Mouse (Mus musculus): ENCODE data around the gene Hoxd1. TPM values are rescaled to one million over a fixed set of nuclear protein-coding genes. Genes with fewer than 3 reads are reported as not detected.

Hoxd1 gene
- total RNA-seq (2021) = not detected

GRCm38 (mm10) chr2:74762522-74763244 lies at the start of gene Hoxd1:
Hoxd1 (plus strand) TSS chr2:74762980.
- peak in 1 of 2 experiments; percentile 17 for DNase-seq
- intact Hi-C loops (cut with DNase I) = no loop called here

- intact Hi-C loops (cut with DNase I) = no loop called here
- DNase-seq = no peak
These were observed 49.3 kb upstream of the Hoxd1 start for GRCm38 (mm10) chr2:74713239-74714150.

GRCm38 (mm10) chr2:74714156-74714789 lies 48.5 kb upstream of the Hoxd1 start:
- DNase-seq = no peak
- intact Hi-C loops (cut with DNase I) = no loop called here

- no peak for DNase-seq
- intact Hi-C loops (cut with DNase I) = loop anchor here (1.0 to 5.0 kb wide), 5 partner anchors 107 to 877 kb away; no protein-coding TSS in a partner anchor
These were observed 47.9 kb upstream of the Hoxd1 start for GRCm38 (mm10) chr2:74714881-74715280.

- DNase-seq = peak; percentile 83 to 89
- intact Hi-C loops (cut with DNase I) = loop anchor here (1.0 to 5.0 kb wide), 5 partner anchors 107 to 877 kb away; no protein-coding TSS in a partner anchor
These were observed 47.1 kb upstream of the Hoxd1 start for GRCm38 (mm10) chr2:74715504-74716241.

GRCm38 (mm10) chr2:74720384-74720783 lies 42.4 kb upstream of the Hoxd1 start:
- intact Hi-C loops (cut with DNase I) = no loop called here
- no peak for DNase-seq

- intact Hi-C loops (cut with DNase I) = no loop called here
- no peak for DNase-seq
These were observed 41.8 kb upstream of the Hoxd1 start for GRCm38 (mm10) chr2:74720955-74721491.

- DNase-seq = no peak
- intact Hi-C loops (cut with DNase I) = no loop called here
These were observed 40.9 kb upstream of the Hoxd1 start for GRCm38 (mm10) chr2:74721882-74722281.

- DNase-seq = no peak
- intact Hi-C loops (cut with DNase I) = no loop called here
These were observed 39.8 kb upstream of the Hoxd1 start for GRCm38 (mm10) chr2:74722949-74723348.

GRCm38 (mm10) chr2:74724244-74725015 lies 38.4 kb upstream of the Hoxd1 start:
- no peak for DNase-seq
- intact Hi-C loops (cut with DNase I) = no loop called here

GRCm38 (mm10) chr2:74725171-74725570 lies 37.6 kb upstream of the Hoxd1 start:
- DNase-seq = no peak
- intact Hi-C loops (cut with DNase I) = no loop called here

GRCm38 (mm10) chr2:74726551-74726950 lies 36.2 kb upstream of the Hoxd1 start, which contains the start of gene Gm28230:
Gm28230 (plus strand) TSS chr2:74726728.
- no peak for DNase-seq
- intact Hi-C loops (cut with DNase I) = no loop called here

GRCm38 (mm10) chr2:74726973-74727639 lies 35.7 kb upstream of the Hoxd1 start:
- DNase-seq = no peak
- intact Hi-C loops (cut with DNase I) = no loop called here

- intact Hi-C loops (cut with DNase I) = no loop called here
- DNase-seq = no peak
These were observed 35.0 kb upstream of the Hoxd1 start for GRCm38 (mm10) chr2:74727640-74728302.

GRCm38 (mm10) chr2:74728303-74728680 lies 34.5 kb upstream of the Hoxd1 start:
- intact Hi-C loops (cut with DNase I) = no loop called here
- DNase-seq = no peak

- DNase-seq = no peak
- intact Hi-C loops (cut with DNase I) = no loop called here
These were observed 32.4 kb upstream of the Hoxd1 start for GRCm38 (mm10) chr2:74730331-74730730.

- no peak for DNase-seq
- intact Hi-C loops (cut with DNase I) = no loop called here
These were observed 31.7 kb upstream of the Hoxd1 start for GRCm38 (mm10) chr2:74731055-74731454.

- intact Hi-C loops (cut with DNase I) = no loop called here
These were observed 30.8 kb upstream of the Hoxd1 start for GRCm38 (mm10) chr2:74731799-74732512.

More at GRCm38 (mm10) chr2:74731799-74732512, 30.8 kb upstream of the Hoxd1 start:
- no peak for DNase-seq
